Mouse (Mus musculus): ENCODE results near the gene Serpina3i.

The Serpina3i gene

DNA sequence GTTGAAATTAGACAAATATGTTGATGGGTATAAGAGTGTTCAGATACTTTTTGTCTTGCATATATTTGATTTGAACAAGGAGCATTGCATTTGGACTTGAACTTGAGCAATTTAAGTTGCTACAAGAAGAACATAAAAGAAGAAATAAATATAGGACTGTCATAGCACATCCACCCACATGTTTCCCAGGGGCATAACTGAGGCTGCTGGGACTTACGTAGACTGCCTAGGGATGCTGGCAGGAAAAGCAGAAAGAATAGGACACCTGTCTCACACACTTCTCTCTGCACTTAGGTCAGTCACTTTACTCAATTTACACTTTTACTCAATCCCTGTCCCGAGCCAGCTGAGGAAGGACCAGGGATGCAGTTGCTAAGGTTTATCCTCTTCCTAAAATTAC, 31.0 kb downstream of the Serpina3i start:
- in situ Hi-C loops (cut with MboI; ENCODE audit: low sequenced_read_pairs): no loop called here

DNA sequence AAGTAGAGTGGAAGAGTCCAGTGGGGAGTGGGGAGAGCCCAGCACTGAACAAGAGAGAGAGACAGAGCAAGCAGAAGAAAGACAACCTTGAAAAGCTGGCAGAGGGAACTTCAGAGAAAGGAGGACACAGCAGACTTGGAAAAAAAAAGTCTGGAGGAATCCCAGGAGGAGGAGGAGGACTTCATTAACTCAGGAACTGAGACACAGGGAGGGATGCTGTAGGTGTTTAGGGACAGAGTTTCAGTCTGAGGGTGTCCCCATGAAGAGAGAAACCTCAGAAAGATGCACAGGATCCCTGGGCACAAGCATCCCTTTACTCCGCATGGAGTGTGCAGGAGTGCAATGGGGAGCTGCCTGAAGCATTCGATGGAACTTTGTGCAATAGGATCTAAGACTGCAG, 35.1 kb downstream of the Serpina3i start:
- in situ Hi-C loops (cut with MboI; ENCODE audit: low sequenced_read_pairs): no loop called here

DNA sequence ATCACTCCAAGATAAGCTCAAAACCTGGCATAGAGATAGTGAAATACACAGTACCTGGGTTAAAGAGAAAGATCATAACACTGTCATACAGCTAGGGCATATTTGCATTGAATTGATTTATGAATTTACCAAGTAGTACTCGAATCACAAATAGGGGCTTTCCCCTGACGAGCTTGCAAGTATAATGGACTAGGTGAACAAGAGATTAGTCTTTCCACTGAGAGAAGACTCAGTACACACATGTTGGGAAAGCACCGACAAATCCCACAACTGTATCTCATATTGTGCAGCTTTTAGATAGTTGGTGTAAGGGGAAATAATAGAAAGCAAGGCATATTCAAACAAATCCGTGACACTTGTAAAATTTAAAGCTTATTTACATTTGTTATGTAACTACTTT, 43.1 kb downstream of the Serpina3i start:
- in situ Hi-C loops (cut with MboI; ENCODE audit: low sequenced_read_pairs): no loop called here

DNA sequence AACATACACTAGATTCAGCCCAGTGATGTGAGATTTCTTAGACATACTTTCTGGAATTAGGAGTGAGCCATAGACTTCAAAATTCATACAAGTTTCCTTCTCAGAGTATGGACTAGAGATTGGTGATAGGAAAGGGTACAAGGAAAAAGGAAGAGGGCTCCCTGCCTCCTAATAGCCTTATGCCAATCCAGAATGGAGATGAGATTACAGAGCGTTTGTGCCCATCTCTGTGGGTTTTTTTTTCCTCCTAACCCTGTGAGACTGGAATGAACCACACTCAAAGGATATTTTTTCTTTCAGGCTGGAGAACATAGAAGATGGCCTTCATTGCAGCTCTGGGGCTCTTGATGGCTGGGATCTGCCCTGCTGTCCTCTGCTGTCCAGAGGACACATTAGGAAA, 51.3 kb downstream of the Serpina3i start, which contains the start of gene Serpina3j:
Serpina3j (plus strand) TSS at position 301 of the 400 bp plus-strand sequence.
- in situ Hi-C loops (cut with MboI; ENCODE audit: low sequenced_read_pairs): no loop called here

All from CH12F3 (cell line).